In genomic region chr2:25457022-25457896, GRCm38 (mm10) we compare ENCODE assay signal across 16 mouse cellular contexts. TPM values are rescaled to one million over a fixed set of nuclear protein-coding genes. Genes with fewer than 3 reads are reported as not detected.
DNase-seq lines count a peak whose midpoint lies in the region; ATAC-seq and TF ChIP-seq lines count a peak whose summit lies in the region.
"Had no signal": no experiment of that assay in that cellular context is flagged by ENCODE, and none has a peak within 500 bp of the region (broad histone marks: within the 10 kb centered on the region; RNA-seq: fewer than 3 reads in every experiment).

No protein-coding gene starts in this region.

- peak; percentile 63 for DNase-seq in brain, adult 2 months (ENCODE audit: low read depth, low spot score)
- DNase-seq in cerebellum, postnatal 10 days = peak; percentile 88
- peak; percentile 89 for DNase-seq in lung, postnatal 25 days (ENCODE audit: low spot score)
- DNase-seq in layer of hippocampus, postnatal 25 days (ENCODE audit: extremely low spot score in 1 of 2, low spot score in 1 of 2) = no peak
- DNase-seq in retina, postnatal 1 day = no peak
- DNase-seq: adrenal gland, adult 2 months; heart, postnatal 36 days; liver, postnatal 0 days; thymus, adult 2 months had no signal

- 0 out of 2 replicates have a peak overlapping the region, but pooled peaks have one; percentile 1 for H3K4me2 ChIP-seq in intestine, postnatal 0 days (replicated peaks; ENCODE audit: low read depth)
- H3K4me2 ChIP-seq: heart, embryonic 12.5 days; limb, embryonic 15.5 days; midbrain, embryonic 11.5 days had no signal

- no peaks in the 10 kb centered on the region for H3K27me3 ChIP-seq in intestine, postnatal 0 days (replicated peaks; ENCODE audit: control insufficient read depth, insufficient read depth, low read length)
- H3K27me3 ChIP-seq: heart, embryonic 12.5 days; limb, embryonic 15.5 days had no signal

- peaks cover 6% of the 10 kb centered on the region for H3K4me1 ChIP-seq in intestine, postnatal 0 days (replicated peaks; ENCODE audit: control insufficient read depth, insufficient read depth, low read length)

- H3K27ac ChIP-seq in intestine, postnatal 0 days (ENCODE audit: low read depth, low read length) = no peak overlapping the region
- H3K27ac ChIP-seq: limb, embryonic 15.5 days had no signal

- peaks cover 5% of the 10 kb centered on the region; the same call in 1 of the 2 replicates for H3K36me3 ChIP-seq in intestine, postnatal 0 days (ENCODE audit: control insufficient read depth, insufficient read depth)

- no peaks in the 10 kb centered on the region for H3K9me3 ChIP-seq in intestine, postnatal 0 days (ENCODE audit: control insufficient read depth)
- H3K9me3 ChIP-seq: G1E; heart, embryonic 12.5 days; limb, embryonic 15.5 days had no signal

- no peak overlapping the region for H3K9ac ChIP-seq in intestine, postnatal 0 days (ENCODE audit: low read depth, low read length)
- H3K9ac ChIP-seq: heart, embryonic 12.5 days; limb, embryonic 15.5 days; liver, postnatal 0 days had no signal

- 79% methylated on average over 9 of the region's 9 CpGs for WGBS in intestine, postnatal 0 days

- TF ChIP-seq CTCF in intestine, postnatal 0 days (IDR thresholded peaks at IDR 0.05; ENCODE audit: low read depth) = no peak

- ATAC-seq in intestine, postnatal 0 days = no peak
- ATAC-seq in erythroblast, adult 5-6 weeks (replicated peaks; ENCODE audit: low FRiP score, poor library complexity, severe bottlenecking) = no peak
- ATAC-seq: liver, postnatal 0 days had no signal

- H3K4me3 ChIP-seq in intestine, postnatal 0 days (ENCODE audit: low read depth, low read length) = no peak overlapping the region
- H3K4me3 ChIP-seq: heart, embryonic 12.5 days; limb, embryonic 15.5 days had no signal

RNA-seq across cellular contexts. Expression of gene Clic3, which starts 0.6 kb away (rescaled TPM):
- 2.0 and 2.8 TPM in 2 replicates for polyA plus RNA-seq in intestine, postnatal 0 days (2015; fragmentation: Nextera tagmentation; extraction: Ambion mirVana)
- total RNA-seq in layer of hippocampus, postnatal 25 days (2021) = under 1 TPM; 0.47 to 0.73 TPM
- not detected in 2 replicates for total RNA-seq in erythroblast, adult 5-6 weeks (2015; ENCODE audit: low replicate concordance)
- total RNA-seq in erythroblast, adult 5-6 weeks (2017; ENCODE audit: low replicate concordance) = not detected in 2 replicates
- polyA plus RNA-seq: G1E had no signal

RNA-seq across cellular contexts. Expression of gene Paxx, which starts 3.6 kb away (rescaled TPM):
- 41.2 and 46.2 TPM in 2 replicates for polyA plus RNA-seq in intestine, postnatal 0 days (2015; fragmentation: Nextera tagmentation; extraction: Ambion mirVana)
- total RNA-seq in layer of hippocampus, postnatal 25 days (2021) = 10 to 100 TPM; 56.6 to 58.9 TPM
- 18.2 and 33.8 TPM in 2 replicates for total RNA-seq in erythroblast, adult 5-6 weeks (2015; ENCODE audit: low replicate concordance)
- 8.4 and 10.6 TPM in 2 replicates for total RNA-seq in erythroblast, adult 5-6 weeks (2017; ENCODE audit: low replicate concordance)

RNA-seq across cellular contexts. Expression of gene Ptgds, which starts 12.6 kb away (rescaled TPM):
- polyA plus RNA-seq in intestine, postnatal 0 days (2015; fragmentation: Nextera tagmentation; extraction: Ambion mirVana) = 1.2 and 2.2 TPM in 2 replicates
- 100 to 1,000 TPM; 329 to 404 TPM for total RNA-seq in layer of hippocampus, postnatal 25 days (2021)
- 1.3 TPM in 1 of 2 replicates, not detected in the other for total RNA-seq in erythroblast, adult 5-6 weeks (2015; ENCODE audit: low replicate concordance)
- total RNA-seq in erythroblast, adult 5-6 weeks (2017; ENCODE audit: low replicate concordance) = not detected in 2 replicates
- polyA plus RNA-seq: G1E; midbrain, embryonic 11.5 days had no signal

RNA-seq across cellular contexts. Expression of gene Abca2, which starts 28.8 kb away (rescaled TPM):
- 1.1 and 1.3 TPM in 2 replicates for polyA plus RNA-seq in intestine, postnatal 0 days (2015; fragmentation: Nextera tagmentation; extraction: Ambion mirVana)
- 100 to 1,000 TPM; 160 to 172 TPM for total RNA-seq in layer of hippocampus, postnatal 25 days (2021)
- total RNA-seq in erythroblast, adult 5-6 weeks (2015; ENCODE audit: low replicate concordance) = 7.7 and 16.7 TPM in 2 replicates
- 4.5 and 7.3 TPM in 2 replicates for total RNA-seq in erythroblast, adult 5-6 weeks (2017; ENCODE audit: low replicate concordance)

RNA-seq across cellular contexts. Expression of gene Fut7, which starts 34.2 kb away (rescaled TPM):
- 0.26 and 0.27 TPM in 2 replicates for polyA plus RNA-seq in intestine, postnatal 0 days (2015; fragmentation: Nextera tagmentation; extraction: Ambion mirVana)
- under 1 TPM; 0.12 to 0.49 TPM for total RNA-seq in layer of hippocampus, postnatal 25 days (2021)
- total RNA-seq in erythroblast, adult 5-6 weeks (2015; ENCODE audit: low replicate concordance) = 2.7 and 4.0 TPM in 2 replicates
- total RNA-seq in erythroblast, adult 5-6 weeks (2017; ENCODE audit: low replicate concordance) = 4.4 and 4.5 TPM in 2 replicates
- polyA plus RNA-seq: G1E; heart, embryonic 12.5 days; kidney, embryonic 14.5 days; midbrain, embryonic 11.5 days had no signal

Comparison
In these comparisons a context has a peak if more than half of its experiments do, and no peak if none do; other contexts are left out.
1. DNase-seq: peak in brain, adult 2 months (single experiment), cerebellum, postnatal 10 days (2 of 2) and lung, postnatal 25 days (single experiment); none in layer of hippocampus, postnatal 25 days (0 of 2) and retina, postnatal 1 day (single experiment).
2. RNA of gene Ptgds, which starts 12.6 kb away (total RNA-seq): 329 to 404 TPM in layer of hippocampus, postnatal 25 days; 1.3 TPM in erythroblast, adult 5-6 weeks; every median in the first group is over 100 times any median in the second.